Mouse (Mus musculus) R1 (cell line): ENCODE measurements at regions not wholly inside any gene's neighbourhood (a gene's known extent, or its start where the extent isn't known, plus 50 kb on each side); places are given as distances from the start of the nearest gene placed in this dataset.

Experiments used
- DNase-seq: peaks from one replicate; pipeline ENCODE4 v3.0.0-alpha.2; 2018; ENCODE audit warnings: low read depth, low spot score

GRCm38 (mm10) chr14:110276192-110276591, 478.8 kb downstream of the Slitrk6 start:
- no peak for DNase-seq

- DNase-seq: no peak
Measured at GRCm38 (mm10) chr14:110271270-110271669, 483.7 kb downstream of the Slitrk6 start.

GRCm38 (mm10) chr14:110244466-110244865, 510.5 kb downstream of the Slitrk6 start:
- no peak for DNase-seq

- DNase-seq: no peak
Measured at GRCm38 (mm10) chr14:110243549-110243948, 511.4 kb downstream of the Slitrk6 start.

GRCm38 (mm10) chr14:110238800-110239199, 516.1 kb downstream of the Slitrk6 start:
- DNase-seq: peak; percentile 3

GRCm38 (mm10) chr14:110224678-110225446, 530.1 kb downstream of the Slitrk6 start:
- no peak for DNase-seq

- DNase-seq: no peak
Measured at GRCm38 (mm10) chr14:110190987-110191607, 563.9 kb downstream of the Slitrk6 start.

GRCm38 (mm10) chr14:110190471-110190870, 564.5 kb downstream of the Slitrk6 start:
- no peak for DNase-seq

- DNase-seq: no peak
Measured at GRCm38 (mm10) chr14:110179166-110179565, 575.8 kb downstream of the Slitrk6 start.

- peak; percentile 5 for DNase-seq
Measured at GRCm38 (mm10) chr14:110171162-110172117, 583.5 kb downstream of the Slitrk6 start.

- DNase-seq: no peak
Measured at GRCm38 (mm10) chr14:110168632-110169031, 586.3 kb downstream of the Slitrk6 start.

- DNase-seq: no peak
Measured at GRCm38 (mm10) chr14:110128265-110128664, 626.7 kb downstream of the Slitrk6 start.

GRCm38 (mm10) chr14:110125936-110126710, 628.8 kb downstream of the Slitrk6 start:
- DNase-seq: no peak

- DNase-seq: no peak
Measured at GRCm38 (mm10) chr14:110122710-110123109, 632.2 kb downstream of the Slitrk6 start.

- no peak for DNase-seq
Measured at GRCm38 (mm10) chr14:110115578-110115977, 639.4 kb downstream of the Slitrk6 start.

GRCm38 (mm10) chr14:110100852-110101251, 654.1 kb downstream of the Slitrk6 start:
- no peak for DNase-seq

GRCm38 (mm10) chr14:110078351-110078750, 676.6 kb downstream of the Slitrk6 start:
- no peak for DNase-seq

GRCm38 (mm10) chr14:110047748-110048147, 707.2 kb downstream of the Slitrk6 start:
- DNase-seq: no peak

- DNase-seq: no peak
Measured at GRCm38 (mm10) chr14:110043211-110043610, 711.7 kb downstream of the Slitrk6 start.

GRCm38 (mm10) chr14:110021812-110022211, 733.1 kb downstream of the Slitrk6 start:
- no peak for DNase-seq

GRCm38 (mm10) chr14:110015126-110015525, 739.8 kb downstream of the Slitrk6 start:
- DNase-seq: no peak
